Mouse (Mus musculus) lung, embryonic 14.5 days (tissue): ENCODE results near the gene Frmd4a. TPM values are rescaled to one million over a fixed set of nuclear protein-coding genes. Genes with fewer than 3 reads are reported as not detected.
A peak's percentile ranks its signal among the peaks of the same experiment; 100 is the strongest.

Source experiments
- ATAC-seq: fragments of 200-750 bp; cut with Nextera tagmentation; 2 replicates; pipeline ENCODE4 v1.8.0; 2017; ENCODE audit warnings: mild to moderate bottlenecking, moderate TSS enrichment, moderate library complexity; ENCODE audit not compliant: insufficient read depth
- DNase-seq: peaks from one replicate; pipeline ENCODE4 v3.0.0-alpha.2; 2015
- H3K27ac ChIP-seq: fragments of 300-500 bp; sonication (generic); 2 replicates; pipeline ENCODE4 v1.5.1; 2014; ENCODE audit warnings: low read depth, mild to moderate bottlenecking, moderate library complexity
- H3K27me3 ChIP-seq: fragments of 300-500 bp; sonication (generic); 2 replicates; pipeline ENCODE4 v1.6.1; 2014; ENCODE audit warnings: low read length, control low read depth; ENCODE audit not compliant: insufficient read depth
- H3K36me3 ChIP-seq: fragments of 300-500 bp; sonication (generic); 2 replicates; pipeline ENCODE4 v1.6.1; 2014; ENCODE audit warnings: control low read depth; ENCODE audit not compliant: insufficient read depth
- H3K4me1 ChIP-seq: fragments of 300-500 bp; sonication (generic); 2 replicates; pipeline ENCODE4 v1.6.1; 2014; ENCODE audit warnings: antibody characterized with exemption, control low read depth; ENCODE audit not compliant: insufficient read depth
- H3K4me2 ChIP-seq: fragments of 300-500 bp; sonication (generic); 2 replicates; pipeline ENCODE4 v1.6.1; 2014; ENCODE audit warnings: mild to moderate bottlenecking
- H3K4me3 ChIP-seq: fragments of 300-500 bp; sonication (generic); 2 replicates; pipeline ENCODE4 v1.5.1; 2014; ENCODE audit warnings: low read depth, low read length
- H3K9ac ChIP-seq: fragments of 300-500 bp; sonication (generic); 2 replicates; pipeline ENCODE4 v1.6.1; 2014
- H3K9me3 ChIP-seq: fragments of 300-500 bp; sonication (generic); 2 replicates; pipeline ENCODE4 v1.6.1; 2016; ENCODE audit warnings: low read depth, low read length, control low read depth
- CTCF ChIP-seq: IDR thresholded peaks from 2 replicates; pipeline ENCODE4 v1.5.1; 2016; ENCODE audit warnings: antibody characterized with exemption, low read depth
- WGBS: fragments of 180-500 bp; shearing (Covaris S2); extraction: QIAGEN DNeasy Blood & Tissue Kit; methylation state at CpG from one replicate; pipeline ENCODE4 v1.1.7; 2014; 5-methylcytosine and 5-hydroxymethylcytosine counted together
- polyA plus RNA-seq: library from polyadenylated mRNA; unstranded; fragments of >200 nt; fragmentation: Nextera tagmentation; extraction: Ambion mirVana; gene quantifications from 2 replicates; pipeline ENCODE4 v1.2.1, GENCODE M21; 2014

Frmd4a gene
- polyA plus RNA-seq, 1 experiment from 2014 or later: 37.1 TPM

- Histone ChIP-seq H3K4me3 (no peak overlapping the region), H3K36me3 (peaks cover 6% of the 10 kb centered on the region; the same call in 1 of the 2 replicates), H3K9me3 (no peaks in the 10 kb centered on the region), H3K27ac (peak overlapping the region; percentile 95), H3K9ac (no peak overlapping the region), H3K27me3 (no peaks in the 10 kb centered on the region), H3K4me2 (peak overlapping the region; percentile 48), H3K4me1 (no peaks in the 10 kb centered on the region)
- 6% methylated on average over 7 of the region's 7 CpGs for WGBS
- ATAC-seq (peak; percentile 97), DNase-seq (peak; percentile 90)
- TF ChIP-seq CTCF: peak; percentile 3; the same call in 1 of the 2 replicates
These were observed 500.1 kb downstream of the Frmd4a start for GRCm38 (mm10) chr2:4517553-4518125.

- Histone ChIP-seq H3K27ac (no peak overlapping the region), H3K4me1 (no peaks in the 10 kb centered on the region), H3K9ac (no peak overlapping the region), H3K4me2 (no peak overlapping the region), H3K27me3 (no peaks in the 10 kb centered on the region), H3K9me3 (no peaks in the 10 kb centered on the region), H3K36me3 (peaks cover 6% of the 10 kb centered on the region; the same call in 1 of the 2 replicates), H3K4me3 (no peak overlapping the region)
- DNase-seq (no peak), ATAC-seq (no peak)
- no peak for TF ChIP-seq CTCF
These were observed 501.0 kb downstream of the Frmd4a start for GRCm38 (mm10) chr2:4518549-4518948.

GRCm38 (mm10) chr2:4522769-4523487 is 505.4 kb downstream of the Frmd4a start:
- H3K9me3 ChIP-seq: no peaks in the 10 kb centered on the region
- no peak overlapping the region for H3K4me3 ChIP-seq
- H3K4me1 ChIP-seq: no peaks in the 10 kb centered on the region
- no peak for ATAC-seq
- no peak for DNase-seq
- H3K27ac ChIP-seq: no peak overlapping the region
- no peak for TF ChIP-seq CTCF
- H3K9ac ChIP-seq: no peak overlapping the region
- no peaks in the 10 kb centered on the region for H3K27me3 ChIP-seq
- H3K36me3 ChIP-seq: no peaks in the 10 kb centered on the region
- WGBS: 74% methylated on average over 1 of the region's 1 CpGs
- no peak overlapping the region for H3K4me2 ChIP-seq

GRCm38 (mm10) chr2:4527094-4527493 is 509.6 kb downstream of the Frmd4a start:
- H3K36me3 ChIP-seq: peaks cover 4% of the 10 kb centered on the region
- H3K27me3 ChIP-seq: no peaks in the 10 kb centered on the region
- H3K4me3 ChIP-seq: no peak overlapping the region
- TF ChIP-seq CTCF: no peak
- 83% methylated on average over 7 of the region's 7 CpGs for WGBS
- no peak overlapping the region for H3K27ac ChIP-seq
- DNase-seq: no peak
- H3K4me2 ChIP-seq: no peak overlapping the region
- H3K9ac ChIP-seq: no peak overlapping the region
- ATAC-seq: no peak
- H3K4me1 ChIP-seq: no peaks in the 10 kb centered on the region
- H3K9me3 ChIP-seq: no peaks in the 10 kb centered on the region

- peak; percentile 59 for DNase-seq
- Histone ChIP-seq H3K27ac (no peak overlapping the region), H3K4me2 (no peak overlapping the region), H3K4me1 (no peaks in the 10 kb centered on the region), H3K36me3 (peaks cover 9% of the 10 kb centered on the region), H3K27me3 (no peaks in the 10 kb centered on the region), H3K9me3 (no peaks in the 10 kb centered on the region), H3K9ac (no peak overlapping the region), H3K4me3 (no peak overlapping the region)
- peak; percentile 68; the same call in 1 of the 2 replicates for ATAC-seq
- no peak for TF ChIP-seq CTCF
- 67% methylated on average over 9 of the region's 9 CpGs for WGBS
These were observed 511.8 kb downstream of the Frmd4a start for GRCm38 (mm10) chr2:4529254-4529729.

- no peaks in the 10 kb centered on the region for H3K4me1 ChIP-seq
- no peak for DNase-seq
- H3K27me3 ChIP-seq: no peaks in the 10 kb centered on the region
- H3K36me3 ChIP-seq: peaks cover 22% of the 10 kb centered on the region
- H3K4me2 ChIP-seq: no peak overlapping the region
- no peak overlapping the region for H3K9ac ChIP-seq
- H3K9me3 ChIP-seq: no peaks in the 10 kb centered on the region
- no peak overlapping the region for H3K27ac ChIP-seq
- ATAC-seq: no peak
- TF ChIP-seq CTCF: no peak
- 91% methylated on average over 11 of the region's 11 CpGs for WGBS
- no peak overlapping the region for H3K4me3 ChIP-seq
These were observed 514.1 kb downstream of the Frmd4a start for GRCm38 (mm10) chr2:4531533-4532197.

GRCm38 (mm10) chr2:4532198-4532568 is 514.7 kb downstream of the Frmd4a start:
- 95% methylated on average over 5 of the region's 5 CpGs for WGBS
- H3K36me3 ChIP-seq: peaks cover 27% of the 10 kb centered on the region

More at GRCm38 (mm10) chr2:4532198-4532568, 514.7 kb downstream of the Frmd4a start:
- Histone ChIP-seq H3K4me2 (no peak overlapping the region), H3K27ac (no peak overlapping the region), H3K9me3 (no peaks in the 10 kb centered on the region), H3K4me3 (no peak overlapping the region), H3K4me1 (no peaks in the 10 kb centered on the region), H3K27me3 (no peaks in the 10 kb centered on the region), H3K9ac (no peak overlapping the region)
- no peak for TF ChIP-seq CTCF
- ATAC-seq: no peak
- no peak for DNase-seq
